Mouse (Mus musculus): ENCODE data around the gene Gm10491.
A peak's percentile ranks its signal among the peaks of the same experiment; 100 is the strongest.

Gm10491 gene

GRCm38 (mm10) chrX:7879819-7880218 is 27.8 kb downstream of the Gm10491 start:
- DNase-seq (ENCODE audit: low spot score in 2 of 2): peak; percentile 34 to 65

GRCm38 (mm10) chrX:7878495-7878894 is 29.1 kb downstream of the Gm10491 start:
- DNase-seq (ENCODE audit: low spot score in 2 of 2): no peak

GRCm38 (mm10) chrX:7878007-7878419 is 29.6 kb downstream of the Gm10491 start, which contains the start of gene Pim2:
Pim2 (plus strand) TSS chrX:7878262.
- DNase-seq (ENCODE audit: low spot score in 2 of 2): peak; percentile 80

- no peak for DNase-seq (ENCODE audit: low spot score in 2 of 2)
Measured at GRCm38 (mm10) chrX:7869826-7870225, 37.8 kb downstream of the Gm10491 start.

GRCm38 (mm10) chrX:7868506-7868905 is 39.1 kb downstream of the Gm10491 start:
- no peak for DNase-seq (ENCODE audit: low spot score in 2 of 2)

- no peak for DNase-seq (ENCODE audit: low spot score in 2 of 2)
Measured at GRCm38 (mm10) chrX:7867141-7867540, 40.5 kb downstream of the Gm10491 start.

- DNase-seq (ENCODE audit: low spot score in 2 of 2): no peak
Measured at GRCm38 (mm10) chrX:7865786-7866185, 41.8 kb downstream of the Gm10491 start.

GRCm38 (mm10) chrX:7865343-7865742 is 42.3 kb downstream of the Gm10491 start:
- DNase-seq (ENCODE audit: low spot score in 2 of 2): no peak

- no peak for DNase-seq (ENCODE audit: low spot score in 2 of 2)
Measured at GRCm38 (mm10) chrX:7864551-7864950, 43.1 kb downstream of the Gm10491 start.

- no peak for DNase-seq (ENCODE audit: low spot score in 2 of 2)
Measured at GRCm38 (mm10) chrX:7863181-7863580, 44.5 kb downstream of the Gm10491 start.

GRCm38 (mm10) chrX:7859191-7859753 is 48.4 kb downstream of the Gm10491 start:
- no peak for DNase-seq (ENCODE audit: low spot score in 2 of 2)
